Mouse (Mus musculus): Measurements from ENCODE around the gene Tmem156.

GRCm38 (mm10) chr5:65119495-65119894, 27.6 kb upstream of the Tmem156 start:
- TF ChIP-seq POLR2A (IDR thresholded peaks at IDR 0.05; ENCODE audit: low read depth, low read length) (no peak), CTCF (conservative IDR thresholded peaks at IDR 0.05; ENCODE audit: insufficient read depth, insufficient read length, low read depth, low read length) (no peak)
